In genomic region chr11:51857818-51858527, GRCm38 (mm10) we compare ENCODE assay signal across 8 mouse cellular contexts. TPM values are rescaled to one million over a fixed set of nuclear protein-coding genes. Genes with fewer than 3 reads are reported as not detected.
DNase-seq lines count a peak whose midpoint lies in the region; ATAC-seq and TF ChIP-seq lines count a peak whose summit lies in the region.

No protein-coding gene starts in this region.

- H3K4me2 ChIP-seq in hindbrain, postnatal 0 days (ENCODE audit: low read depth, low read length), result peak overlapping the region; percentile 98

- intact Hi-C loops in left cerebral cortex, adult 2 months (cut with DNase I), result loop anchor here (1.0 to 5.0 kb wide), 6 partner anchors 37 to 241 kb away; partner anchors contain the start of genes Cdkn2aipnl, Ppp2ca and Ube2b

- H3K4me1 ChIP-seq in hindbrain, postnatal 0 days (ENCODE audit: insufficient read depth, low read length), result 0 out of 2 replicates have a peak, but pooled peaks cover 4% of the 10 kb centered on the region

- no peak for TF ChIP-seq CTCF in hindbrain, postnatal 0 days (IDR thresholded peaks at IDR 0.05; ENCODE audit: low read depth)
- no peak for TF ChIP-seq CTCF in left cerebral cortex, adult 2 months (IDR thresholded peaks at IDR 0.05)

- under 1% methylated on average over 52 of the region's 52 CpGs for WGBS in hindbrain, postnatal 0 days

- peak overlapping the region; percentile 73 for H3K4me3 ChIP-seq in hindbrain, postnatal 0 days (ENCODE audit: low read length)
- peak overlapping the region; percentile 97 for H3K4me3 ChIP-seq in left cerebral cortex, adult 2 months

- DNase-seq in Muller cell, postnatal 12 days (ENCODE audit: inconsistent ontology term), result peak; percentile 71
- DNase-seq in cerebellum, postnatal 14 days, result peak; percentile 64 to 71
- DNase-seq in gastrocnemius, adult 8-10 months (ENCODE audit: low spot score in 2 of 2), result peak; percentile 73 to 75
- peak; percentile 77 for DNase-seq in hindbrain, postnatal 0 days (ENCODE audit: low spot score)
- peak; percentile 66 to 77 for DNase-seq in left cerebral cortex, adult 2 months (ENCODE audit: extremely low spot score in 1 of 2, low spot score in 2 of 2)
- DNase-seq in lung, postnatal 4 days, result peak; percentile 81 to 88
- DNase-seq in retina, postnatal 7 days (ENCODE audit: low read depth, low spot score), result peak; percentile 20
- peak; percentile 89 for DNase-seq in thymus, postnatal 4 days

- peak overlapping the region; percentile 88 for H3K27ac ChIP-seq in hindbrain, postnatal 0 days
- peak overlapping the region; percentile 99 for H3K27ac ChIP-seq in left cerebral cortex, adult 2 months

- no peaks in the 10 kb centered on the region for H3K36me3 ChIP-seq in hindbrain, postnatal 0 days (ENCODE audit: insufficient read depth, low read length)

- no peaks in the 10 kb centered on the region for H3K27me3 ChIP-seq in hindbrain, postnatal 0 days (ENCODE audit: insufficient read depth, low read length)

- H3K9me3 ChIP-seq in hindbrain, postnatal 0 days (ENCODE audit: low read length), result no peaks in the 10 kb centered on the region

- peak overlapping the region; percentile 83 for H3K9ac ChIP-seq in hindbrain, postnatal 0 days (replicated peaks; ENCODE audit: low read length)

- peak; percentile 50 for ATAC-seq in hindbrain, postnatal 0 days

RNA-seq across cellular contexts. Expression of gene Jade2, which starts 0.5 kb away (rescaled TPM):
- 10 to 100 TPM in 1 of 4 experiments, 1 to 10 TPM in 3; 4.4 to 10.0 (median 9.1) TPM for total RNA-seq in gastrocnemius, adult 8-10 months (2022)
- total RNA-seq in hindbrain, postnatal 0 days (2014; rRNA removed), result 3.1 and 4.3 TPM in 2 replicates
- polyA plus RNA-seq in hindbrain, postnatal 0 days (2015; fragmentation: Nextera tagmentation; extraction: Ambion mirVana), result 1.1 and 1.2 TPM in 2 replicates
- total RNA-seq in left cerebral cortex, adult 2 months (2021), result 10 to 100 TPM; 49.6 to 60.3 TPM

Comparison
In these comparisons a context has a peak if more than half of its experiments do, and no peak if none do; other contexts are left out.
1. Peak in every context shown above with its lines: DNase-seq, ATAC-seq, H3K4me3 ChIP-seq and H3K27ac ChIP-seq.
2. DNase-seq: peak in every context shown above with its lines; median percentile 89 in thymus, postnatal 4 days; 84 in lung, postnatal 4 days; 77 in hindbrain, postnatal 0 days; 74 in gastrocnemius, adult 8-10 months; 72 in left cerebral cortex, adult 2 months; 71 in Muller cell, postnatal 12 days; 68 in cerebellum, postnatal 14 days; 20 in retina, postnatal 7 days.